Mouse (Mus musculus) heart, adult 9 months (tissue): Measurements from ENCODE around the gene Nucks1.
"Not testable (repeated sequence)": the region's sequence is repeated elsewhere in the genome, so short reads cannot be mapped to it uniquely, and the experiment has no call there.

Experiments used
- DNase-seq, 2 experiments: peaks; one replicate each; pipeline ENCODE4 v3.0.0; 2022; ENCODE audit warnings: low spot score in 2 of 2

Gene Nucks1

GRCm38 (mm10) chr1:131910001-131910648, at the start of gene Nucks1:
Nucks1 (plus strand) TSS chr1:131910534.
- peak; percentile 99 to 100 for DNase-seq

- DNase-seq, result no peak
Observed at GRCm38 (mm10) chr1:131861811-131862210, 48.5 kb upstream of the Nucks1 start.

GRCm38 (mm10) chr1:131865596-131865995, 44.7 kb upstream of the Nucks1 start:
- DNase-seq, result no peak

DNA sequence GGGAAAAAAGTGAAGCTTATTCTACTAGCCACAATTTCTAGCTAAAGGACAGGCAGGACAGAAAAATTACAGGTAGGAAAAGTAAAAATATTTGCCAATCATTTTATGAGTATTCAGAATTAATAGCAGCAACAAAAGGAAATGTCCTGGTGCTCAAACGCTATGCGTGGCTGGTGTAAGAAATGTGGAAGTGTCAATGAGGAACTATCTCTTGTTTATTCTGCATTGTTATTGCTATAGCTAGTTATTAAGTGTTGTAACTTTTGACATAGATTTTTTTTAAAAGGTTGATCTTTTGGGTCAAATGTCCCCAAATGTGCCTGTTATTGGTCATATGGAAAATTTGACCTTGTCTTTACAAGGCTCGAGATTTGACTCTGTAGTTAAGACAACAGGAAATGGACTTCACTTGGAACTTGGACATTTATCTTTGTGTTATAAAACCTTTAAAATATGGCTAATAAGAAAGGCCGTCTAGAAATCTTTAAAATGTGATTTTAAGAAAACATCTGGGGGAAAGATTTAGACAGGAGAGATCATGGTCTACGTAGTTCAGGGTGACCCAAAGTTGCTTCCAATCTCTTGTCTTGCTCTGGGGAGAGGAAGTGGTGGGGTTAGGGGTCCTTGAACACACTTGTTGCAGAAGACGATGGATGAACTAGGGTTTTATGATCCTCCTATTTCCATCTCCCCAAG, 43.9 kb upstream of the Nucks1 start:
- no peak for DNase-seq

DNA sequence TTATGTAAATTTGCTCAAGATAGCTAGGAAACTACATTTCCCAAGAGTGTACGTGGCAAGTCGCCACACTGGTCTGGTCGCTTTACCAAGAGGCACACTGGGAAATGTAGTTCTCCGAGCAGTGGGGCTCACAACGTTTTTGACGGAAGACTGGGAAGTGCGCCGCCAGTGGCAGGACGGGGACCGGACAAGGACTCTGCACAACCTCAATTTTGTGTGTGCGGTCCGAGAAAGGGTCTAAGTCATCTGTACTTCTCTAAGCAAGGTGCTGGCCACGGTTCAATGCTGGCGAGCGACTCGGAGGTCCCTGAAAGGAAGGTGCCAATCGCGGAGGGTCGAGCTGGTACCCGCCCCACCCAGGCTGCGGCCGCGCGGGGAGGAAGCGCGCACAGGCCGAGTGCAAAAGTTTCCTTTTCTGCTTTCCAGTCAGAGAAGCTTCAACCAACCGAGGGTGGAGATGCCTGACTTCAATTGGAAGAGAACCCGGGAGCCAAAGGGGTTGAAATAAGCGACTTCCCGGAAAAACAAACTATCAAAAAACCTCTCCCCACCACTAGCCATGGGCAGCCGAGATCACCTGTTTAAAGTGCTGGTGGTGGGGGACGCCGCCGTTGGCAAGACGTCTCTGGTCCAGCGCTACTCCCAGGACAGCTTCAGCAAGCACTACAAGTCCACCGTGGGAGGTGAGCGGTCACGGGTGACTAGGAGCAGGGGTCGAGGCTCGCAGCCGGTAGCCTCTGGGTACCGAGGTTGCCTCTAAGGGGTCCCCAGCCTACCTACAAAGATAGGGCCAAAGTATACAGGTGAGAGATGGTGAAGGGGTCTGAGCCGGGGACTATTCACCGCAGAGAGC, 43.0 kb upstream of the Nucks1 start, which contains the start of gene Rab29:
TSS of gene Rab29 (plus strand) at position 132 of the 853 bp plus-strand sequence.
- DNase-seq, result peak; percentile 90 to 95

DNA sequence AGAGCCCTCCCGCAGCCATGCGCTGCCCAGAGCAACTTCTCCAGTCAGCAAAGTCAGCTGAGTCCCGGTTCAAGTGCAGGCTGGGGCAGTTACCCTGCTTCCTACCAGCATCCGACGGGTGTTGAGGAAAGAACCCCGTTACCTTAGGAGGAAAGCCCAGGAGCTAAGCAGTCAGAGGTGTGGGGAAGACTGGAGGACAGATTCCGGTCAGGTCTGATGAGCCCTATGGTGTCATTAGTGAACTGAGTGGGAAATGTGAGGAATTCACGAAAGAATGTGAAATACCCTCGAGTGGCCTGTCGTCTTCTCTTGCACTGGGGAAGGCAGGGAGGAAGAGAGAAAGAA, 42.4 kb upstream of the Nucks1 start:
- peak; percentile 9 to 12 for DNase-seq

GRCm38 (mm10) chr1:131869561-131869960, 40.8 kb upstream of the Nucks1 start:
- DNase-seq, result no peak

DNA sequence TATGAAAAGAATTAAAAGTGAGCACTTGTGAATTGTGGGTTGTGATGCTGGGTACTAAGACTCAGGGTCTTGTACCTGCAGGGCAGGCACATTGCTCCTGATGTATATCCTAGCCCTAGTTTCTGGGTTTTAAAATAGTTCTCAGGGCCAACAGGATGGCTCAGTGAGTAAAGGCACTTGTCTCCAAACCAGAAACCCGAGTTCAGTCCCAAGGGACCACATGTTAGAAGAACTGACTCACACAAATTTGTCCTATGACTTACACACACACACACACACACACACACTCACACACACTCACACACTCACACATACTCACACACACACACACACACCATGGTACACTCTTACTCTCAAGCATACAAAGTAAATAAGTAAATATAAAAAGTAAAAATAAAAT, 37.5 kb upstream of the Nucks1 start:
- DNase-seq, result no peak

- no peak for DNase-seq
Observed at GRCm38 (mm10) chr1:131879816-131880215, 30.5 kb upstream of the Nucks1 start.

- DNase-seq, result no peak
Observed at GRCm38 (mm10) chr1:131882787-131883186, 27.5 kb upstream of the Nucks1 start.

DNA sequence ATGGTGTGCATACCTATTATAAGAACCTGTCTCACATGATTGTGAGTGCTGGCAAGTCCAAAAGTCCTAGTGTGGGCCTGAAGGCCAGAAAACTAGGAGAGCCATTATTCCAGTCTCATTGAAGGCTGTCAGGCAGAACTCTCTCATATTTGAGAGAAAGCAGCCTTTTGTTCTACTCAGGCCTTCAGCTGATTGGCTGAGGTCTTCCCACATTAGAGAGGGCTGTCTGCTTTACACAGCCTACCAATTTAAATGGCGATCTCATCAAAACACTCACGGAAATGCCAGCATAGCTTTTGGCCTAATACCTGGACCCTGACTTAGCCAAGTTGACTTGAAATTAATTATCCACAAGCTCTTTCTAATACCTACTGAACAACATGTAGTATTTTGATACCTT, 24.2 kb upstream of the Nucks1 start:
- no peak for DNase-seq

DNA sequence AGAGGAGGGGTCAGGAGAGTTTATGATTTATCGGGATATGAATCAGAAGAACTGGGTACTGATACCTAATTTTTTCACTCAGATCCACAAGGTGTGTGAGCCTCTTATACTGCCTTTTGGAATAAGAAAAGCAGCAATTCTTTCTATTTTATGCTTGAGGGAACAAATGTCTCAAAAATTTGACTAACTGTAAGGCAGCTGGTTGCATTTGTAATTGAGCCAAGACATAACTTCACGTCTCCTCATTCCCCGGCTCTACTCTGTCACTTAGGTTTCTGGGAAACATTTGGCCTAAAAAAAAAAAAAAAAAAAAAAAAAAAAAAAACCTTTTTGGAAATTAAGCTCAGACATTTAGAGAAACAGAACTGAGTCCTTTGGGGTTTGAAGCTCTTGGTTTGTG, 23.7 kb upstream of the Nucks1 start:
- no peak for DNase-seq

GRCm38 (mm10) chr1:131890043-131890658, 20.2 kb upstream of the Nucks1 start:
- no peak for DNase-seq

GRCm38 (mm10) chr1:131891436-131891835, 18.9 kb upstream of the Nucks1 start:
- no peak for DNase-seq

DNA sequence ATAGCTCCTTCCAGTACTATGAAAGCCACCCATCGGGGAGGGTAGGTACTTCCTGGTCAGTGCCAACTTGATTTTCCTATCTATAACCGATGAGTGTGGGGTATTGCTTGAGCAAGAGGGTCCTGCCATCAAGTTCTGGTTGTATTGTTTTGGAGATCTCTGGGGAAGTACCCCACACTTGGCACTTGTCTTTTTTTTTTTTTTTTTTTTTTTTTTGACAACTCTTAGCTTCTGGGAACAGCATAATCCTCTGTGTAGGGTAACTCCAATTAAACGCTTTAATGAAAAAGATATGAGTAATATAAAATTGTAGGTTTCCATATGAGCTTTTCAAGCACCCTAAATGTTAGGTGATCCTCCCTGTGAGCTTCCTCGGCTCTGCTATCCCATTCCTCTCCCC, 7.7 kb upstream of the Nucks1 start:
- no peak for DNase-seq

DNA sequence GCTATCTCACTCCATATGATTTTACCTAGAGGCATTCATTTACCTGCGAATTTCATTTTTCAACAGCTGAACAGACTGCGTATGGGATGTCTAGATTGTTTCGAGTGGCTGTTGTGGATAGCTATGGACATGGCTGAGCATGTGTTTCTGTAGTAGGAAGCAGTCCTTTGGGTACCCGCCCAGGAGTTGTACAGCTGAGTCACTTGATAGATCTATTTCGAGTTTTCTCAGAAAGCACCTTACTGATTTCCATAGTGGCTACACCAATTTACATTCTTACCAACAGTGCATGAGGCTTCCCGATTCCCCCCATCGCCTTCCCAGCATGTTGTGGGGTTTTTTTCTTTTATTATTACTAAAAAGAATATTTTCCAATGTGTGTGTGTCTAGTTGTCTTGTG, 7.1 kb upstream of the Nucks1 start:
- no peak for DNase-seq

- no peak for DNase-seq
Observed at GRCm38 (mm10) chr1:131905497-131905896, 4.8 kb upstream of the Nucks1 start.

- DNase-seq, result no peak
Observed at GRCm38 (mm10) chr1:131908456-131908855, 1.9 kb upstream of the Nucks1 start.

GRCm38 (mm10) chr1:131909236-131909635, 1.1 kb upstream of the Nucks1 start:
- DNase-seq, result not testable (repeated sequence)

DNA sequence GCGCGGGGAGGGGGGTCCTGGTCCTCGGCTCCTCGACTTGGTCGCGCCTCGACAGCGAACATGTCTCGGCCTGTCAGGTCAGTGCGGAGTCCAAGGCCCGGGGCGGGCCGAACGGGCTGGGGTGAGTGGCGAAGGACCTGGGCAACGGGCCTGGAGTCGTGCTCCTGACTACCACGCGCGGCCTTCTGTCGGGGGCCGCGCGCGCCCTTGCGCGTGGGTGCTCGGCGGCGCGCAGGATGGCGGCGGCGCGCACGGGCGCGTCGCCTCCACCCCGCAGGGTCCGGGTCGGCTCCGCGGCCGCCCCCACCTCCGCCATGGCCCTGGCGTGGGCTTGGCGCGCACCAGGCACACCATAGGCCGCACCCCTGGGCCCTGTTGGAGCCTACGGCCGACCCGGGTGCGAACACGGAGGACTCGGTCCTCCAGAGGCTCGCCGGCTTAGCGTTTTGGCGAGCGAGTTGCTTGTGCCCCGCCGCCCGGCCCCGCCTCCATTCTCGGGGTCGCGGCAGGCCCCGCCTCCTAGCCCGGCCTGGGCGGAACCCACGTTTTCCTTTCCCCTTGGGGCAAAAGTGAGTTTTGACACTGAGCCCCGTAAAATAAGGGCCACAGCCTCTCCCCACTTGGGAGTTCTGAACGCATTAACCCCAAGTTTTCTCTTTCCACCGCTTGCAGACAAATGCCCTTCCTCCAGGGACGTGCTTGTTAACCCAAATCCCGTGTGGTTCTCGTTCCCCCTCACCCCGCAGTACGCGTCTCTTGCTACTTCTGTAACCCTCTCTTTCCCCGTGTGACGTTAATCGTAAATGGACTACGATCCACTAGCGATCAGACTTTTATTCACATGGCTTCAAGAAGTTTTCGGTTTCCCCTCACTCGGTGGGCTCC, 582 bp downstream of the Nucks1 start:
- peak; percentile 78 to 82 for DNase-seq

DNA sequence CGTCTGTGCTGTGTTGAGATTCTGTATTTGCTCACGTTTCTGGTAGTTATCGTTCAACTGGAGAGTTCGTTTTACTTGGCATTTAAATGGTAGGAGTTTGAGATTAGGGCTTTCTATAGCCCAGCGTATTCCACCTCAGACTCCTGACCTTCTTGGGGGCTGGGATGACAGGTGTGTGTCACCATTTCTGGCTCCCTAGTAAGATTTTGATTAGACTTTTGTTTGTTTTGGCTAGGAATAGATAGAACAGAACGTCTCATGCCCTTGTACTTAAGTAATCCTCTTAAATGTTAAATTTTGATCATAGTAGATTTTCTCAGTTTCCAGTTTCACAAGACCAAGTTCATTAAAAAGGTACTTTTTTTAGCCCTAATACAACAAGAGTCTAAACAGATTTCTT, 7.3 kb downstream of the Nucks1 start:
- DNase-seq, result no peak
